Mouse (Mus musculus): ENCODE data around the gene Cisd3. TPM values are rescaled to one million over a fixed set of nuclear protein-coding genes. Genes with fewer than 3 reads are reported as not detected.

The Cisd3 gene
- polyA plus RNA-seq, 1 experiment from 2014 or later, result 20.8 TPM

DNA sequence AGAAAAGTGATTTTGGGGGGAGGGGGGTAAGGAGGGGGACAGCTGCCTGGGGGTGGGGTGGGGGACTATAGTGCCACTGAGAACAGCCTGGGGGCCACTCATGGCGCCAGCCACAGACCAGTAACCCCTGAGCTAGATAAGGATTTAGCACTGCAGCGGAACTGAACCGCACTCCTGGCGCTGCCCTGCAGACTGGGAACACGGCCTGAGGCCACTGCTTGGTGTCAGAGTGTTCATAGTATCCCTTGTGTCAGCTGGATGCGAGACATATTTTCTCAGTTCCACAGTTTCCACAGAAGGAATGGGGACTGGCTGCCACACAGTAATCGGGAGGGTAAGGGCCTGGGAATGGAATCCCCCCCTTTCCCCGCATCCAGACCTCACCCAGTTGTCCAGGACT is 30.4 kb downstream of the Cisd3 start:
- H3K36me3 ChIP-seq (ENCODE audit: control insufficient read depth, insufficient read depth, low read length), result peaks cover 35% of the 10 kb centered on the region

DNA sequence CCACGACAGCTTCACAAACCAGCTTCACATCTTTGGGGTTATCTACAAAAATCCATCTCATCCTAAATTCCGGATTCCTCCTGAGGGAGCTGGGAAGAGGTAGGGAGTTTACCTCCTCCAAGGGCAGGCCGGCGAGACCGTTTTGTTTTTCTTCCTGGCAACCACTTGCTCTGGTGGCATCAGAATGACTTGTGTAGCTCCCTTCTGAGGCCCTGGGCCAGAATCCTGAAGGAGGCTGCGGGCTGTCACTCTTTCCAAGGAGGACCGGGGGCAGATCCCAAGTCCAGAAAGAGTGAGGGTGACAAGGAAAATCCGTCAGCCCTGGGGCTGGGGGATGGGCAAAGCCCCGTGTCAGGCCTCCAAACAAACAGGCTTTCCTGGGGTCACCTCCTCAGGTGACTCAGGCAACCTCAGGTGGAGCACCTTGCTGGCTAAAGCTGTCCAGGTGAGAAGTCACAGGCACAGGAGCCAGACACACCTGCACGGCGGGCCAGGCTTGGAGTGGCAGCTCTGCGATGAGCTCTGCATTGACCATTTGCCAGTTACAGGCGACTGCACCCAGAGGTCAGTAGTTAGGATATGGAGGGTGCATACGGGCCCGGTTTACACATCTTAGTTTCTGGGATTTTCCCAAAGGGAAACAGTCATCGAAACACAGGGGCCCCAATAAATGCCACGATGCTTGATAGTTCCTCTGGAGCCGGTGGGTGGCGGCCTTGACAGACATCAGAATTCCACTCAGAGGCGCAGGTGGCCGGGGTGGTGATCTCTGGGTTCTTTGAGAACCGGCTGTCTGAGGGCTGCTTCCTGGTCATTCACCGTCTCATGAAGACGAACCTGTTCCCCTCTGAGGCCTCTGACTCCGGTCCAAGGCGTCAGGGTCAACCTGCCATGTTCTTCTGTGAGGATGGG is 32.0 kb downstream of the Cisd3 start:
- WGBS, result 84% methylated on average over 26 of the region's 26 CpGs
- Histone ChIP-seq H3K9me3 (ENCODE audit: control insufficient read depth, low read depth, low read length) (no peaks in the 10 kb centered on the region; the same call in 1 of the 2 replicates), H3K27me3 (ENCODE audit: control insufficient read depth, insufficient read depth, low read length) (no peaks in the 10 kb centered on the region), H3K9ac (replicated peaks; ENCODE audit: low read depth, low read length) (no peak overlapping the region), H3K27ac (ENCODE audit: low read length) (no peak overlapping the region), H3K36me3 (ENCODE audit: control insufficient read depth, insufficient read depth, low read length) (peaks cover 46% of the 10 kb centered on the region), H3K4me2 (replicated peaks; ENCODE audit: low read depth, low read length) (no peak overlapping the region), H3K4me3 (ENCODE audit: low read depth, low read length) (no peak overlapping the region), H3K4me1 (ENCODE audit: control insufficient read depth, insufficient read depth, low read length) (no peaks in the 10 kb centered on the region)
- no peak for ATAC-seq (ENCODE audit: insufficient number of reproducible peaks, insufficient read depth, low FRiP score, low read depth)

More for the DNA sequence above, 30.4 kb downstream of the Cisd3 start:
- Histone ChIP-seq H3K9me3 (ENCODE audit: control insufficient read depth, low read depth, low read length) (no peaks in the 10 kb centered on the region), H3K4me1 (ENCODE audit: control insufficient read depth, insufficient read depth, low read length) (no peaks in the 10 kb centered on the region), H3K4me3 (ENCODE audit: low read depth, low read length) (no peak overlapping the region), H3K27ac (ENCODE audit: low read length) (no peak overlapping the region), H3K4me2 (replicated peaks; ENCODE audit: low read depth, low read length) (no peak overlapping the region), H3K27me3 (ENCODE audit: control insufficient read depth, insufficient read depth, low read length) (no peaks in the 10 kb centered on the region), H3K9ac (replicated peaks; ENCODE audit: low read depth, low read length) (no peak overlapping the region)
- no peak for ATAC-seq (ENCODE audit: insufficient number of reproducible peaks, insufficient read depth, low FRiP score, low read depth)
- WGBS, result 89% methylated on average over 8 of the region's 8 CpGs

DNA sequence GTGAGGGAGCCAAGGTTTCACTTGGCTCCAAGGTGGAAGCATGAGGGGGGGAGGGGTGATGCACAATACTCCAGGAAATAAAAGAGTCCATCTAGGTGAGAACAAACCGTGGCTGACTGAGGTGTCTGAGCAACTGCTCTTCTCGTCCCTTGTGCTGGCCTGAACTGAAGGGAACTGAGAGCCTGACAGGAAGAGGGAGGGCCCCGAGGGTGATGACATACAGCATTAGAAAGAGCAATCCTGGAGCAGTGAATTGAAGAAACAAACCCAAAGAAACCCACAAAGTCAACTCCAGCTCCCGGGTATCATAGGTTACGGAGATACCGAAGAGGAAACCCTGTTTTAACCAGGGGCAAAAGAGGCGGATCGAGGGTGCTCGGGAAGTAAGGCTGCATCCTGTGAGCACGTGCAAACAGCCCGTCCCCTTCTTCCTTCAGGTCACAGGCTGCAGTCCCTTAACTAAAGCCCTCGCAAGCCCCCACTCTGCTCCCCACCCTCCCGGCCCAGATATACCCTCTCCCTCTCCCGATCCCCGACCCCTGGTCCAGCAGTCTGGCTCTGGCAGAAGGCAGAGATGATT is 32.7 kb downstream of the Cisd3 start:
- no peak overlapping the region for H3K9ac ChIP-seq (replicated peaks; ENCODE audit: low read depth, low read length)
- H3K27ac ChIP-seq (ENCODE audit: low read length), result no peak overlapping the region
- no peak overlapping the region for H3K4me2 ChIP-seq (replicated peaks; ENCODE audit: low read depth, low read length)
- ATAC-seq (ENCODE audit: insufficient number of reproducible peaks, insufficient read depth, low FRiP score, low read depth), result no peak
- H3K36me3 ChIP-seq (ENCODE audit: control insufficient read depth, insufficient read depth, low read length), result peaks cover 46% of the 10 kb centered on the region
- WGBS, result 83% methylated on average over 15 of the region's 15 CpGs
- H3K4me3 ChIP-seq (ENCODE audit: low read depth, low read length), result no peak overlapping the region
- no peaks in the 10 kb centered on the region; the same call in 1 of the 2 replicates for H3K9me3 ChIP-seq (ENCODE audit: control insufficient read depth, low read depth, low read length)
- no peaks in the 10 kb centered on the region for H3K27me3 ChIP-seq (ENCODE audit: control insufficient read depth, insufficient read depth, low read length)
- H3K4me1 ChIP-seq (ENCODE audit: control insufficient read depth, insufficient read depth, low read length), result no peaks in the 10 kb centered on the region

DNA sequence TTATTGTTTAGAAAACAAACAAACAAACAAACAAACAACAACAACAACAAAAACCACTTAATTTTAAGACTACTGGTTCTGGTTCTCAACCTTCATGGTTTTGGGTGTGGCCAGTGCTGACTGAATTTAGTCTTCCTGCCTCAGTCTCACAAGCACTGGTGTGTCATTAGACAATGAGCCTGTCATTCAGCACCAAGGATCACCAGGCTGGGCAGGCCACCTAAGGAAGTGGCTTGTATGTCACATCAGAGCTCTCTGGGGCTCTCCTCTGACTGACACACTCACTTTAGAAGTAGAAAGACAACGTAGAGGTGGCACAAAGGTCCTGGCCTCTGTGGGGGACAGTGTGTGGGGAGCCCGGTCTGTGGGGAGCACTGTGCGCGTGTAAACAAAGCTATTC is 33.4 kb downstream of the Cisd3 start:
- WGBS, result 86% methylated on average over 4 of the region's 4 CpGs
- H3K27me3 ChIP-seq (ENCODE audit: control insufficient read depth, insufficient read depth, low read length), result no peaks in the 10 kb centered on the region
- no peak for ATAC-seq (ENCODE audit: insufficient number of reproducible peaks, insufficient read depth, low FRiP score, low read depth)
- H3K9ac ChIP-seq (replicated peaks; ENCODE audit: low read depth, low read length), result no peak overlapping the region
- H3K27ac ChIP-seq (ENCODE audit: low read length), result no peak overlapping the region
- H3K4me3 ChIP-seq (ENCODE audit: low read depth, low read length), result no peak overlapping the region
- H3K4me1 ChIP-seq (ENCODE audit: control insufficient read depth, insufficient read depth, low read length), result no peaks in the 10 kb centered on the region
- H3K9me3 ChIP-seq (ENCODE audit: control insufficient read depth, low read depth, low read length), result no peaks in the 10 kb centered on the region; the same call in 1 of the 2 replicates
- H3K4me2 ChIP-seq (replicated peaks; ENCODE audit: low read depth, low read length), result no peak overlapping the region
- H3K36me3 ChIP-seq (ENCODE audit: control insufficient read depth, insufficient read depth, low read length), result peaks cover 44% of the 10 kb centered on the region

DNA sequence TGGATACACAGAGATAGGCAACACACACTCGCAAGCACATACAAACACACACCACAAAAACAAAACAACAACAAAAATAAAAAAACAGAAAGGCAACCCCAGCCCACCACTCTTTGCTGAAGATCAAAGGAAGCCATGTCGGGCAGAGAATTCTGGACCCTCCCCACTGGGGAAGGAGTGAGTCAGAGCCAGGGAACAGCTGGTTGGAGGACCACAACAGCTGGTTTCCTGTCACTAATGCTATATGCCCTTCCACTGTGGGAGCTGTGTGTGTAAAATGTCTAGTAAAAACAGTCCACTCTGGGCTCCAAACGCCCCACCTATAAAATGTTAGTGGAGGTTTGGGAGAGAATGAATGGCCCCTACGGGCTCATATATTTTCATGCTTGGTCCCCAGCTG is 35.7 kb downstream of the Cisd3 start:
- Histone ChIP-seq H3K9me3 (ENCODE audit: control insufficient read depth, low read depth, low read length) (no peaks in the 10 kb centered on the region; the same call in 1 of the 2 replicates), H3K4me1 (ENCODE audit: control insufficient read depth, insufficient read depth, low read length) (no peaks in the 10 kb centered on the region), H3K36me3 (ENCODE audit: control insufficient read depth, insufficient read depth, low read length) (peaks cover 56% of the 10 kb centered on the region), H3K4me3 (ENCODE audit: low read depth, low read length) (no peak overlapping the region), H3K9ac (replicated peaks; ENCODE audit: low read depth, low read length) (no peak overlapping the region), H3K4me2 (replicated peaks; ENCODE audit: low read depth, low read length) (no peak overlapping the region), H3K27ac (ENCODE audit: low read length) (no peak overlapping the region), H3K27me3 (ENCODE audit: control insufficient read depth, insufficient read depth, low read length) (no peaks in the 10 kb centered on the region)
- ATAC-seq (ENCODE audit: insufficient number of reproducible peaks, insufficient read depth, low FRiP score, low read depth), result no peak
- 90% methylated on average over 4 of the region's 4 CpGs for WGBS

DNA sequence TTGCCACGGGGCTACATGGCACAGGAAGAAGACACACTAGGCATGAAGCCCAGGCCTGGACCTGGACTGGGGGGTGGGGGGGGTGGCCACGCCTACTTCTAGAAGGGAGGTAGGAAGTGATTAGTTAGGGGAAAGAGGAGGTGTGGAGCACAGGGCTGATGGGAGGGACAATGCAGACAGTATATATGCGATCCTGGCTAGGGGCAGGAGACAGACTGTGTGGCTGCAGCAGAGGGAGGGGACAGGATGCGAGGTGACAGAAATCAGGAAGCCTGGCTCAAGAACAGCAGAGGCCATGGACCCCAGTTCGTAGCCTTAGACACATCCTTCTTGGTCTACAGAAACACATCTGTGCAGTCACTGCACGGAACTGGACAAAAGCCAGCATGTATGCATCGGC is 38.1 kb downstream of the Cisd3 start:
- Histone ChIP-seq H3K4me2 (replicated peaks; ENCODE audit: low read depth, low read length) (no peak overlapping the region), H3K36me3 (ENCODE audit: control insufficient read depth, insufficient read depth, low read length) (peaks cover 68% of the 10 kb centered on the region), H3K9me3 (ENCODE audit: control insufficient read depth, low read depth, low read length) (no peaks in the 10 kb centered on the region; the same call in 1 of the 2 replicates), H3K4me3 (ENCODE audit: low read depth, low read length) (no peak overlapping the region), H3K9ac (replicated peaks; ENCODE audit: low read depth, low read length) (no peak overlapping the region), H3K4me1 (ENCODE audit: control insufficient read depth, insufficient read depth, low read length) (no peaks in the 10 kb centered on the region), H3K27ac (ENCODE audit: low read length) (no peak overlapping the region), H3K27me3 (ENCODE audit: control insufficient read depth, insufficient read depth, low read length) (no peaks in the 10 kb centered on the region)
- WGBS, result 82% methylated on average over 7 of the region's 7 CpGs
- no peak; the same call in 1 of the 2 replicates for ATAC-seq (ENCODE audit: insufficient number of reproducible peaks, insufficient read depth, low FRiP score, low read depth)

DNA sequence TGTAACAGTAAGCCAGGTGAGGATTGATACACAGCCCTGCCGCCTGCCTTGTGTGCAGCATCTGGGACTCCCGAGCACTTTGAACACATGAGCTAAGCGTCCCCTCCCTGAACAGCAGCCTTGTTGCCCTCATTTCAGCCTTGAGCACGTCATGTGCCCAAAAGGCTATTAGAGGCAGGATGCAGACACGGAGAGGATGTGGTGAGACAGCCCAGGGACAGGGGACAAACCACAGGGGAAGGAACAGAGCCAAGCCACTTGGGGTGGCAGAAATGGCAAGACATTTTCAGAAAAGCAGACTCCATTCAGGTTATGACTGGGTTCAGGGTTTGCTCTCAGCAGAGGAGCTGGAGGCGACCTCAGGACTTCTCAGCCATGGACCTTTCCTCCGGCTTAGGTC is 42.7 kb downstream of the Cisd3 start:
- peaks cover 51% of the 10 kb centered on the region for H3K36me3 ChIP-seq (ENCODE audit: control insufficient read depth, insufficient read depth, low read length)
- H3K27ac ChIP-seq (ENCODE audit: low read length), result no peak overlapping the region
- 67% methylated on average over 7 of the region's 7 CpGs for WGBS
- no peak for ATAC-seq (ENCODE audit: insufficient number of reproducible peaks, insufficient read depth, low FRiP score, low read depth)
- no peak overlapping the region for H3K4me3 ChIP-seq (ENCODE audit: low read depth, low read length)
- no peak overlapping the region for H3K4me2 ChIP-seq (replicated peaks; ENCODE audit: low read depth, low read length)
- no peaks in the 10 kb centered on the region for H3K4me1 ChIP-seq (ENCODE audit: control insufficient read depth, insufficient read depth, low read length)
- H3K9ac ChIP-seq (replicated peaks; ENCODE audit: low read depth, low read length), result no peak overlapping the region
- no peaks in the 10 kb centered on the region for H3K9me3 ChIP-seq (ENCODE audit: control insufficient read depth, low read depth, low read length)
- H3K27me3 ChIP-seq (ENCODE audit: control insufficient read depth, insufficient read depth, low read length), result no peaks in the 10 kb centered on the region

DNA sequence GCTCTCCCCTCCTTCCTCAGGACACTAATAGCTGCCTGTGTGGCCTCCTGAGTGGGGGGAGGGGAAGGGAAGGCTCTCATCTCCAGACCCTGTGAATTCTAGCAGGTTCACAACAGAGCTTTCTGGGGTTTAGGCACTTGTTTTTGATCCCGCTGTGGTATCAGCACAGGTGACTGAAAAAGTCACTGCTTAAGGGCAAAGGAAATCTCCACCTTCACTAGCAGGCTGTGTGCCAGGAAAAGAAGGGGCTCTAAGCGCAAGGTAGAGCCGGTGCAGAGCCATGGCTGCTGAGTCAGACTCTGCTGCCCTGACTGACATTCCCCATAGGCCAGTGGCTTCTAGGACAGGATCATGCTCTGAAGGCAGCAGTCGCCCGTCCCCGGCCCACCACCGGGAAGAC is 43.1 kb downstream of the Cisd3 start:
- H3K27ac ChIP-seq (ENCODE audit: low read length), result no peak overlapping the region
- 76% methylated on average over 7 of the region's 7 CpGs for WGBS
- H3K36me3 ChIP-seq (ENCODE audit: control insufficient read depth, insufficient read depth, low read length), result peaks cover 50% of the 10 kb centered on the region
- H3K4me1 ChIP-seq (ENCODE audit: control insufficient read depth, insufficient read depth, low read length), result no peaks in the 10 kb centered on the region
- no peak for ATAC-seq (ENCODE audit: insufficient number of reproducible peaks, insufficient read depth, low FRiP score, low read depth)
- no peak overlapping the region for H3K9ac ChIP-seq (replicated peaks; ENCODE audit: low read depth, low read length)
- H3K4me2 ChIP-seq (replicated peaks; ENCODE audit: low read depth, low read length), result no peak overlapping the region
- H3K27me3 ChIP-seq (ENCODE audit: control insufficient read depth, insufficient read depth, low read length), result no peaks in the 10 kb centered on the region
- H3K9me3 ChIP-seq (ENCODE audit: control insufficient read depth, low read depth, low read length), result no peaks in the 10 kb centered on the region
- no peak overlapping the region for H3K4me3 ChIP-seq (ENCODE audit: low read depth, low read length)
